Mouse (Mus musculus) heart, embryonic 12.5 days (tissue): ENCODE results near the gene Mzt1. TPM values are rescaled to one million over a fixed set of nuclear protein-coding genes. Genes with fewer than 3 reads are reported as not detected.

Experiments
- ATAC-seq: fragments of 200-750 bp; cut with Nextera tagmentation; 2 replicates; pipeline ENCODE4 v1.8.0; 2017; ENCODE audit warnings: moderate TSS enrichment, moderate library complexity; ENCODE audit not compliant: insufficient number of reproducible peaks, low FRiP score
- H3K27ac ChIP-seq: fragments of 300-500 bp; sonication (generic); 2 replicates; pipeline ENCODE4 v1.5.1; 2016; ENCODE audit warnings: mild to moderate bottlenecking, moderate library complexity; ENCODE audit not compliant: poor library complexity, severe bottlenecking
- H3K27me3 ChIP-seq: fragments of 300-500 bp; sonication (generic); replicated peaks from 2 replicates; pipeline ENCODE4 v1.6.1; 2016; ENCODE audit warnings: mild to moderate bottlenecking, moderate library complexity
- H3K36me3 ChIP-seq: fragments of 300-500 bp; sonication (generic); 2 replicates; pipeline ENCODE4 v1.6.1; 2016; ENCODE audit warnings: mild to moderate bottlenecking, moderate library complexity
- H3K4me1 ChIP-seq: fragments of 300-500 bp; sonication (generic); replicated peaks from 2 replicates; pipeline ENCODE4 v1.6.1; 2016; ENCODE audit warnings: mild to moderate bottlenecking
- H3K4me2 ChIP-seq: fragments of 300-500 bp; sonication (generic); 2 replicates; pipeline ENCODE4 v1.6.1; 2016; ENCODE audit warnings: mild to moderate bottlenecking, moderate library complexity
- H3K4me3 ChIP-seq: fragments of 300-500 bp; sonication (generic); 2 replicates; pipeline ENCODE4 v1.5.1; 2016; ENCODE audit warnings: mild to moderate bottlenecking
- H3K9ac ChIP-seq: fragments of 300-500 bp; sonication (generic); 2 replicates; pipeline ENCODE4 v1.6.1; 2016; ENCODE audit warnings: mild to moderate bottlenecking, moderate library complexity
- H3K9me3 ChIP-seq: fragments of 300-500 bp; sonication (generic); replicated peaks from 2 replicates; pipeline ENCODE4 v1.6.1; 2016; ENCODE audit warnings: mild to moderate bottlenecking, moderate library complexity
- WGBS: fragments of 180-500 bp; shearing (Covaris S2); methylation state at CpG from one replicate; pipeline ENCODE4 v1.1.7; 2016; 5-methylcytosine and 5-hydroxymethylcytosine counted together
- polyA plus RNA-seq: library from polyadenylated mRNA; unstranded; fragments of >200 nt; fragmentation: Nextera tagmentation; extraction: Ambion mirVana; gene quantifications from 2 replicates; pipeline ENCODE4 v1.2.1, GENCODE M21; 2016

The Mzt1 gene
- polyA plus RNA-seq, 1 experiment from 2014 or later = 104 TPM

DNA sequence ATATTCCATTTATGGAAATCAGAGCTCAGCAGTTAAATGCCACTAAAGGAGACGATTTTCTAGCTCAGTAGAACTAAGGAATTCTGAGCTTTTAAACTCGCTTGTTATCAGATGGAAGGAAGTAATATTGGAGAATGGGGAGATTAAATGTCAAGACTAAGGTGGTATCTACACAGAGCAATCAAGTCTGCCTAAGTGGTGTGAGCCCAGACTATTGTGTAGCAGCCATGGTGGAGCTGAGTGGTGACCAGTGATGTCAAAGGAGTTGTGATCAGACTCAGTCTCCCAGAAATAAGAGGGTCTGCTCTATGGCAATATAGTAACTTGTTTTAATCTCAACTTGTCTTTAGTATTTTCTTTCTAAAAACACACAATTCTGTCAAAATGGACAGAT lies 35.0 kb downstream of the Mzt1 start:
- H3K27ac ChIP-seq = peak overlapping the region; percentile 97
- ATAC-seq = peak; percentile 71; the same call in 1 of the 2 replicates
- H3K4me1 ChIP-seq = peaks cover 9% of the 10 kb centered on the region
- no peak overlapping the region for H3K4me2 ChIP-seq
- no peak overlapping the region for H3K9ac ChIP-seq
- H3K27me3 ChIP-seq = no peaks in the 10 kb centered on the region
- no peak overlapping the region for H3K4me3 ChIP-seq
- H3K9me3 ChIP-seq = no peaks in the 10 kb centered on the region; the same call in 1 of the 2 replicates
- 0% methylated on average over 2 of the region's 2 CpGs for WGBS
- H3K36me3 ChIP-seq = no peaks in the 10 kb centered on the region

DNA sequence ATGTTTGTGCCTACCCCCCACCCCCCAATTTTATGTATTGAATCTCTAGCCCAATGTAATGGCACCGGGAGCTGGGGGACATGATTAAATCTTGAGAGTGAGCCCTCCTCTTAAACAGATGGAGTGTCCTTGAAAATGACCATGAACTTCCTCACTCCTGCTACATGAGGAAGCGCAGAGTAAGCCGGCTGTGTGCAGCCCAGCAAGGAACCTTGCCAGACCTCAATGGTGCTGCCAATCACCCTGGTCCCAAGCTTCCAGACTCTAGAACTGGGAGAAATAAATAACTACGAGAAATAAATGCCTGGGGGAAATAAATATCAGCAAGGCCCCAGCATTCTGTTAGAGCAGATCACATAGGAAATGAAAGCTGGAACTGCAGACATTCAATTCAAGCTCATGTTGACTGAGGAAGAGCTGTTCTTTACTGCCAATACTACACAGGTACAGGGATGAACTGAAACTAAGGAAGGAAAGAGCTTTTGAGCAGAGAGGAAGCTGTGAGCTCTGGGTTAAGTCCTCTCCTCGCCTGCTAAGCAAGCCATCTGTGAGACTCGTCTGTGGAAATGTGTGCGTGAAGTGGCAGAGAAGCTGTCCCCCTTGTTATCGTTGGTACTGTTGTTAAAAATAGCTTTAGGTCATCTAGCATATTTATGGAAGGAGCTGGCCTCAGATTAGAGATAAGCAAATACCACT lies 35.6 kb downstream of the Mzt1 start:
- H3K9ac ChIP-seq = peak overlapping the region; percentile 47
- peak; percentile 66; the same call in 1 of the 2 replicates for ATAC-seq

DNA sequence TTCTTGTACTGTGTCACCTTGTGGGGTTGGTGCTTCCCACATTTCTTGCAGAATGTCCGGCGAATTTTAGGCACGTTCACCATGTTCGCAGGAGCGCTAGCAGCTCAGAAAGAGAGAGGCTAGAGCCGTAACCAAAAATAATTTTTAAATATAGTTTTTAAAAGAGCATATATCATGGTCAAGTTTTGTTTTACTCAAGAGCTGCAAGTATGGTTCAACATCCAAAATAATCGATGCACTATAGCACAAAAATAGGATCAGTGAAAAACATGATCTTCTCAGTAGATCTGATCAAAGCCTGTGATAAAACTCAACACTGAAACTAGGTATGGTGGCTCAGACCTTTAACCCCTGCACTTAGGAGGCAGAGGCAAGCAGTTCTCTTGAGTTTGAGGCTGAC lies 51.7 kb downstream of the Mzt1 start, which contains the start of gene Rpl36a-ps1:
Gene Rpl36a-ps1 (minus strand): TSS at position 101 of the 400 bp plus-strand sequence.
- no peak for ATAC-seq
- no peaks in the 10 kb centered on the region for H3K36me3 ChIP-seq
- H3K4me3 ChIP-seq = no peak within 1 kb of the TSS
- no peaks in the 10 kb centered on the region for H3K9me3 ChIP-seq
- H3K9ac ChIP-seq = no peak within 1 kb of the TSS
- no peaks in the 10 kb centered on the region for H3K27me3 ChIP-seq
- peaks cover 3% of the 10 kb centered on the region for H3K4me1 ChIP-seq
- WGBS = 92% methylated on average over 7 of the region's 7 CpGs
- no peak within 1 kb of the TSS for H3K4me2 ChIP-seq
- no peak within 1 kb of the TSS for H3K27ac ChIP-seq

More for the DNA sequence above, 35.6 kb downstream of the Mzt1 start:
- 19% methylated on average over 8 of the region's 8 CpGs for WGBS
- Histone ChIP-seq H3K27me3 (no peaks in the 10 kb centered on the region), H3K4me2 (peak overlapping the region; percentile 41), H3K36me3 (no peaks in the 10 kb centered on the region), H3K27ac (peak overlapping the region; percentile 97), H3K4me3 (no peak overlapping the region), H3K4me1 (peaks cover 9% of the 10 kb centered on the region), H3K9me3 (no peaks in the 10 kb centered on the region; the same call in 1 of the 2 replicates)

DNA sequence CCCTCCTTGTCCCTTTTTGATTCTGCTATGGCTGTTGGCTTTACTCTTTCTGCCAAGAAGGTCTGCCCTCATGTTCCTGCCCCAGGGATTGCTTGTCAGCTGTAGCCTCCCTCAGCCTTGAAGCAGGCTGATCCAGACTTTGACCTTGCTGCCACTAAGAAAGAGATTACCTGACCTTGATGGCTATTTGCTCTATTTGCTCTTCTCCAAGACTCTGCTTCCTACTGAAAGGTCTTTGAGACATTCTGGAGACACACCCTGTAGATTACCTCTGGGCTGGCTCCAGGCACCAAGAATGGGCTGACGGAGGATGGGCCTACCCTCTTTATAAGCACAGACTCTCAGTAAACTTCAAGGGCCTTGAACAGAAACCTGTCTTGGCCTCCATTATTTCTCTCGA lies 53.5 kb downstream of the Mzt1 start:
- no peaks in the 10 kb centered on the region for H3K36me3 ChIP-seq
- no peak overlapping the region for H3K27ac ChIP-seq
- no peaks in the 10 kb centered on the region for H3K27me3 ChIP-seq
- no peak overlapping the region for H3K4me3 ChIP-seq
- H3K4me2 ChIP-seq = no peak overlapping the region
- H3K9me3 ChIP-seq = no peaks in the 10 kb centered on the region
- no peak overlapping the region for H3K9ac ChIP-seq
- 80% methylated on average over 2 of the region's 2 CpGs for WGBS
- peaks cover 3% of the 10 kb centered on the region for H3K4me1 ChIP-seq
- no peak for ATAC-seq

DNA sequence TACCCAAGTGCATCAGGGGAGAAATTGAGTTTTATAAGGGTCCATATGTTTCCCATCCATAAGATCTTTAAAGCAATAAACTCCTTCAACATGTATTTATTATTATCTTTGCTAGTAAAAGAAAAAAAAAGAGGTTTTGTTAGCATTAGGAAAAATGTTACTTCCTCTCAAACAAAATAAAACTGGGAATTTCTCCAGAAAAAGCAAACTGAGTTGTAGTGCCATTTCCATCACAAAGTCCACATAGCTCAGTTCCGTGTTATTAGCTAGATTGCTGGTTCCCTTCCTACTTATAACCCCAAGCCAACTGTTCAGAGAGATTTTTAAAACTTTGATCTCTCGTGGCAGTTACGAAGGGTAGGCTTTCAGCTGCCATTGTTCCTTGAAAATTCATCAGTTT lies 55.3 kb downstream of the Mzt1 start:
- no peaks in the 10 kb centered on the region for H3K27me3 ChIP-seq
- ATAC-seq = no peak
- H3K9me3 ChIP-seq = no peaks in the 10 kb centered on the region
- H3K9ac ChIP-seq = no peak overlapping the region
- H3K4me2 ChIP-seq = no peak overlapping the region
- 49% methylated on average over 3 of the region's 3 CpGs for WGBS
- H3K4me3 ChIP-seq = no peak overlapping the region
- H3K27ac ChIP-seq = no peak overlapping the region
- peaks cover 3% of the 10 kb centered on the region for H3K4me1 ChIP-seq
- H3K36me3 ChIP-seq = no peaks in the 10 kb centered on the region

DNA sequence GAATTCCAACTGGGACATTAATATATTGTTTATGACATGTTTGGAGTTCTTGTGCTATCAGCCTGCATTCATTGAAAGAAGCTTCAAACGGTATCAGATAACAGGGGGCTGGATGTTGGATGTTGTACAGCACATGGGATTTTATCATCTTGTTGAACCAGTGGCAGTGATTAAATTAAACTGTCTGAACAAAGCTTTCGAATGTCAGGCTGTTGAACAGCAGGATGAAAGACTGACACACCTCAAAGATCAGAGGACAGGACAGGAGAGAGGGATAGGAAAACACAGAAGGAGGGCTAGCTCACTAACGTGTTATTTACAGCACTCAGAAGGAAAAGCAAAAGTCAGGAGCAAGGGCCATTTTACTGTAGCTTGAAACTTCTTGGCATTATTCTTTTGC lies 56.1 kb downstream of the Mzt1 start:
- 31% methylated on average over 3 of the region's 3 CpGs for WGBS
- Histone ChIP-seq H3K9ac (no peak overlapping the region), H3K4me3 (no peak overlapping the region), H3K36me3 (no peaks in the 10 kb centered on the region), H3K4me2 (no peak overlapping the region), H3K27ac (no peak overlapping the region), H3K9me3 (no peaks in the 10 kb centered on the region), H3K4me1 (peaks cover 3% of the 10 kb centered on the region), H3K27me3 (no peaks in the 10 kb centered on the region)
- ATAC-seq = no peak

Other genes starting within 250 kb of the Mzt1 start
- 0.87 and 1.1 TPM in 2 replicates for gene Rpl36a-ps1, start 51.8 kb downstream of the Mzt1 start, polyA plus RNA-seq
- gene Bora, start 88 bp upstream of the Mzt1 start, polyA plus RNA-seq = 47.0 and 48.5 TPM in 2 replicates
- 17.6 and 17.9 TPM in 2 replicates for gene Pibf1, start 53.3 kb upstream of the Mzt1 start, polyA plus RNA-seq
- gene Dis3, start 53.6 kb upstream of the Mzt1 start, polyA plus RNA-seq = 30.1 and 33.5 TPM in 2 replicates